Mouse (Mus musculus) myocyte (in vitro differentiated cells): ENCODE measurements around the gene Mrpl4. TPM values are rescaled to one million over a fixed set of nuclear protein-coding genes. Genes with fewer than 3 reads are reported as not detected.
"Not testable (repeated sequence)": the region's sequence is repeated elsewhere in the genome, so short reads cannot be mapped to it uniquely, and the experiment has no call there.

Experiments used
- H3K27me3 ChIP-seq: one replicate; pipeline ENCODE4 v1.6.1; 2011; ENCODE audit not compliant: control insufficient read depth, insufficient read depth, insufficient read length
- H3K36me3 ChIP-seq: one replicate; pipeline ENCODE4 v1.6.1; 2011; ENCODE audit not compliant: control insufficient read depth, insufficient read depth
- H3K4me2 ChIP-seq: one replicate; pipeline ENCODE4 v1.6.1; 2011; ENCODE audit warnings: low read depth, control low read depth
- H3K4me3 ChIP-seq: one replicate; pipeline ENCODE4 v1.5.1; 2011; ENCODE audit warnings: mild to moderate bottlenecking, control low read depth, moderate library complexity
- H3K79me2 ChIP-seq: one replicate; pipeline ENCODE4 v1.6.1; 2011; ENCODE audit not compliant: control insufficient read depth, insufficient read depth
- H3ac ChIP-seq: one replicate; pipeline ENCODE4 v1.6.1; 2011; ENCODE audit not compliant: control insufficient read depth, insufficient read length
- CEBPB ChIP-seq: IDR thresholded peaks from 2 replicates; pipeline ENCODE4 v1.6.1; 2011; ENCODE audit warnings: mild to moderate bottlenecking, moderate library complexity; ENCODE audit not compliant: poor library complexity, insufficient read depth, severe bottlenecking
- E2F4 ChIP-seq: IDR thresholded peaks from one replicate; pipeline ENCODE4 v1.6.1; 2011; ENCODE audit warnings: mild to moderate bottlenecking, control low read depth, moderate library complexity; ENCODE audit not compliant: insufficient read depth
- MAX ChIP-seq: IDR thresholded peaks from one replicate; pipeline ENCODE4 v1.6.1; 2011; ENCODE audit warnings: low read depth, mild to moderate bottlenecking, control low read depth
- MYOD1 ChIP-seq, 3 experiments: IDR thresholded peaks; one replicate each; pipeline ENCODE4 v1.6.1; 2011; ENCODE audit warnings: control low read depth in 2 of 3, low read depth in 2 of 3, mild to moderate bottlenecking in 2 of 3, moderate library complexity in 1 of 3; ENCODE audit not compliant: insufficient read length in 2 of 3, control insufficient read depth in 1 of 3
- MYOG ChIP-seq, 3 experiments: IDR thresholded peaks; one replicate each; pipeline ENCODE4 v1.6.1; 2011; ENCODE audit warnings: control low read depth in 2 of 3, low read depth in 2 of 3, mild to moderate bottlenecking in 2 of 3; ENCODE audit not compliant: insufficient read length in 2 of 3, control insufficient read depth in 1 of 3, insufficient read depth in 1 of 3
- POLR2A ChIP-seq: IDR thresholded peaks from one replicate; pipeline ENCODE4 v1.6.1; 2011; ENCODE audit warnings: low read depth, mild to moderate bottlenecking, control low read depth, moderate library complexity; ENCODE audit not compliant: insufficient read length
- POLR2AphosphoS2 ChIP-seq: IDR thresholded peaks from one replicate; pipeline ENCODE4 v1.6.1; 2011; ENCODE audit warnings: low read depth, control low read depth; ENCODE audit not compliant: insufficient read length
- REST ChIP-seq: IDR thresholded peaks from one replicate; pipeline ENCODE4 v1.6.1; 2011; ENCODE audit warnings: mild to moderate bottlenecking, control low read depth, moderate library complexity; ENCODE audit not compliant: insufficient read depth, insufficient read length
- SRF ChIP-seq: IDR thresholded peaks from one replicate; pipeline ENCODE4 v1.6.1; 2011; ENCODE audit warnings: low read depth; ENCODE audit not compliant: control insufficient read depth, insufficient read length
- TCF12 ChIP-seq: IDR thresholded peaks from one replicate; pipeline ENCODE4 v1.6.1; 2011; ENCODE audit warnings: mild to moderate bottlenecking, control low read depth; ENCODE audit not compliant: poor library complexity, insufficient read depth, severe bottlenecking
- TCF3 ChIP-seq: IDR thresholded peaks from one replicate; pipeline ENCODE4 v1.6.1; 2011; ENCODE audit warnings: low read depth, control low read depth; ENCODE audit not compliant: insufficient read length
- USF1 ChIP-seq: IDR thresholded peaks from one replicate; pipeline ENCODE4 v1.6.1; 2011; ENCODE audit warnings: low read depth, mild to moderate bottlenecking, control low read depth, moderate library complexity
- polyA plus RNA-seq: library from polyadenylated mRNA; unstranded; fragments of >200 nt; fragmentation: generic; extraction: Trizol; gene quantifications from one replicate; pipeline ENCODE4 v1.2.1, GENCODE M21; 2012; ENCODE audit warnings: missing spikeins

The Mrpl4 gene
- polyA plus RNA-seq, 1 experiment = 110 TPM

- TF ChIP-seq POLR2AphosphoS2 = no peak
- TF ChIP-seq USF1 = no peak
- no peak for TF ChIP-seq REST
- no peak for TF ChIP-seq MYOD1 (IDR thresholded peaks at IDR 0.05; ENCODE audit: control insufficient read depth in 1 of 3, insufficient read length in 2 of 3, low read depth in 2 of 3)
- no peak for TF ChIP-seq E2F4
- TF ChIP-seq TCF12 = no peak
- no peak for TF ChIP-seq MYOG (IDR thresholded peaks at IDR 0.05; ENCODE audit: control insufficient read depth in 1 of 3, insufficient read depth in 1 of 3, insufficient read length in 2 of 3, low read depth in 2 of 3)
- TF ChIP-seq POLR2A = no peak
- no peak for TF ChIP-seq CEBPB
- no peak for TF ChIP-seq MAX
- TF ChIP-seq SRF = no peak
- TF ChIP-seq TCF3 = no peak
- H3K79me2 ChIP-seq = no peaks in the 10 kb centered on the region
- H3K27me3 ChIP-seq = peaks cover 40% of the 10 kb centered on the region
- no peak overlapping the region for H3ac ChIP-seq
- no peaks in the 10 kb centered on the region for H3K36me3 ChIP-seq
- no peak overlapping the region for H3K4me3 ChIP-seq
- H3K4me2 ChIP-seq = no peak overlapping the region
Observed at GRCm38 (mm10) chr9:21036666-21037065, 34.1 kb downstream of the Mrpl4 start.

- Histone ChIP-seq H3K27me3 (peaks cover 40% of the 10 kb centered on the region), H3K79me2 (no peaks in the 10 kb centered on the region), H3K36me3 (no peaks in the 10 kb centered on the region), H3K4me2 (no peak overlapping the region), H3K4me3 (no peak overlapping the region), H3ac (no peak overlapping the region)
- TF ChIP-seq POLR2A = no peak
- TF ChIP-seq MYOG (IDR thresholded peaks at IDR 0.05; ENCODE audit: control insufficient read depth in 1 of 3, insufficient read depth in 1 of 3, insufficient read length in 2 of 3, low read depth in 2 of 3) = no peak
- no peak for TF ChIP-seq REST
- TF ChIP-seq USF1 = no peak
- TF ChIP-seq TCF3 = no peak
- TF ChIP-seq SRF = no peak
Observed at GRCm38 (mm10) chr9:21037481-21037891, 34.9 kb downstream of the Mrpl4 start.

DNA sequence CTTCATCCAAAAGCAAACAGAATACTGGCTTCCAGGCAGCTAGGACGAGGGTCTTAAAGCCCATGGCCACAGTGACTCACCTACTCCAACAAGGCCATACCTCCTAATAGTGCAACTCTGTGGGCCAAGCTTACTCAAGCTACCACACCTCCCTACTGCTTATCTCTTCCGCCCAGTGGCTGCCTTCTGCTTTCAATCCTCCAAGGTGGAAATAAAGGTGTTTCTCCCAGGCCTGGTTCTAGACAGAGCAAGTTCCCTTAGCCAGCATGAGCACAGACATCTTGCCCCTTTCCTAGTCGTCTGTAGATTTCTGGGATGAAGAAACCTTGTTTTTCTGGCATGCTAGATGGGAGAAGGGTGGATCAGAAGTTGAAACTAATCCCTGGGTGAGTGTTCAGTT lies 37.2 kb downstream of the Mrpl4 start:
- H3K27me3 ChIP-seq = peaks cover 36% of the 10 kb centered on the region
- TF ChIP-seq MYOG (IDR thresholded peaks at IDR 0.05; ENCODE audit: control insufficient read depth in 1 of 3, insufficient read depth in 1 of 3, insufficient read length in 2 of 3, low read depth in 2 of 3) (no peak), SRF (no peak), E2F4 (no peak), MAX (no peak), CEBPB (no peak), POLR2A (no peak), POLR2AphosphoS2 (no peak), REST (no peak), TCF3 (no peak), USF1 (no peak), TCF12 (no peak), MYOD1 (IDR thresholded peaks at IDR 0.05; ENCODE audit: control insufficient read depth in 1 of 3, insufficient read length in 2 of 3, low read depth in 2 of 3) (no peak)
- no peaks in the 10 kb centered on the region for H3K36me3 ChIP-seq
- no peak overlapping the region for H3ac ChIP-seq
- no peaks in the 10 kb centered on the region for H3K79me2 ChIP-seq
- no peak overlapping the region for H3K4me3 ChIP-seq
- H3K4me2 ChIP-seq = no peak overlapping the region

- Histone ChIP-seq H3K79me2 (no peaks in the 10 kb centered on the region), H3K4me2 (no peak overlapping the region), H3K27me3 (peaks cover 23% of the 10 kb centered on the region), H3ac (no peak overlapping the region), H3K36me3 (no peaks in the 10 kb centered on the region), H3K4me3 (no peak overlapping the region)
- TF ChIP-seq MYOD1 (IDR thresholded peaks at IDR 0.05; ENCODE audit: control insufficient read depth in 1 of 3, insufficient read length in 2 of 3, low read depth in 2 of 3) (no peak), USF1 (no peak), REST (no peak), CEBPB (no peak), SRF (no peak), TCF12 (no peak), MYOG (IDR thresholded peaks at IDR 0.05; ENCODE audit: control insufficient read depth in 1 of 3, insufficient read depth in 1 of 3, insufficient read length in 2 of 3, low read depth in 2 of 3) (no peak), MAX (no peak), POLR2AphosphoS2 (no peak), E2F4 (no peak), POLR2A (no peak), TCF3 (no peak)
Observed at GRCm38 (mm10) chr9:21041308-21041707, 38.8 kb downstream of the Mrpl4 start.

DNA sequence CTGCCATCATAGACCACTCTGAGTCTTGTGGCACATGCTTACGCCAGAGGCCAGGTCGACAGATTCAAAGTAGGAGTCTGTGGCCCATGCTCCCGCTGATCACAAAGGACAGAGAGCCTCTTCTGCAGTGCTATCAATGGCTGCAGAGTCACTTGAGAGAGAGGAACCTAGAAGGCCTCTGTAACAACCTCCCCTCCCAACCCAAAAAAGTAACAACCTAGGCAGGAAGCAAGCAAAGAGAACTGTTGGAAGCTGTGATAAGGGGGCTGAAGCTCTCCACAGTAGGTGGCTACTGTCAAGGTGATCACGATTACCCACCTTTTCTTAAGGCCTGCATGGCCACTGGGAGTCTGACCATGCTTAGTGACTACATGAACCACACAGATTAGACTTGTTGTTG lies 41.0 kb downstream of the Mrpl4 start:
- TF ChIP-seq SRF (no peak), USF1 (no peak), MYOD1 (IDR thresholded peaks at IDR 0.05; ENCODE audit: control insufficient read depth in 1 of 3, insufficient read length in 2 of 3, low read depth in 2 of 3) (no peak), POLR2A (no peak), MAX (no peak), REST (no peak), MYOG (IDR thresholded peaks at IDR 0.05; ENCODE audit: control insufficient read depth in 1 of 3, insufficient read depth in 1 of 3, insufficient read length in 2 of 3, low read depth in 2 of 3) (no peak), CEBPB (no peak), TCF3 (no peak), POLR2AphosphoS2 (no peak)
- H3K4me3 ChIP-seq = no peak overlapping the region
- peaks cover 2% of the 10 kb centered on the region for H3K27me3 ChIP-seq
- no peaks in the 10 kb centered on the region for H3K79me2 ChIP-seq
- H3K36me3 ChIP-seq = no peaks in the 10 kb centered on the region
- no peak overlapping the region for H3K4me2 ChIP-seq
- no peak overlapping the region for H3ac ChIP-seq

- H3K4me2 ChIP-seq, H3K27me3 ChIP-seq, H3ac ChIP-seq, H3K36me3 ChIP-seq, H3K79me2 ChIP-seq, H3K4me3 ChIP-seq: not testable (repeated sequence)
Observed at GRCm38 (mm10) chr9:21044785-21045184, 42.2 kb downstream of the Mrpl4 start.
